Mouse (Mus musculus) adrenal gland, postnatal 10 days (tissue): Measurements from ENCODE around the gene Pi16. TPM values are rescaled to one million over a fixed set of nuclear protein-coding genes. Genes with fewer than 3 reads are reported as not detected.
"Not testable (repeated sequence)": the region's sequence is repeated elsewhere in the genome, so short reads cannot be mapped to it uniquely, and the experiment has no call there.

Experiments used
- DNase-seq: peaks from one replicate; pipeline ENCODE4 v3.0.0; 2021; ENCODE audit warnings: mixed read lengths
- long read RNA-seq, 2 experiments: library from polyadenylated mRNA; stranded (forward); transcript quantifications; one replicate each; pipeline ENCODE4 v2.0.0; 2021
- total RNA-seq, 2 experiments: library from RNA; stranded (reverse); gene quantifications; 2 replicates each; pipeline ENCODE4 v1.2.3; 2021

Pi16 gene
- total RNA-seq, result 10 to 100 TPM; 24.5 to 26.1 TPM
- long read RNA-seq, experiment 1, transcript Pi16-202 (7 exons, 3,994 nt), result major isoform, 5 of 11 reads
- long read RNA-seq, experiment 1, partial matches to known transcripts, result 4 of 11 reads
- long read RNA-seq, experiment 1, other reads (novel, unspliced or antisense), result 2 of 11 reads
- long read RNA-seq, experiment 2, partial matches to known transcripts, result 1 of 11 reads
- long read RNA-seq, experiment 2, other reads (novel, unspliced or antisense), result 4 of 11 reads

- not testable (repeated sequence) for DNase-seq
These were observed at the start of gene Pi16 for GRCm38 (mm10) chr17:29317380-29317779. Gene Pi16 (plus strand): TSS chr17:29317680.

- no peak for DNase-seq
These were observed 49.4 kb upstream of the Pi16 start for GRCm38 (mm10) chr17:29267931-29268681.

DNA sequence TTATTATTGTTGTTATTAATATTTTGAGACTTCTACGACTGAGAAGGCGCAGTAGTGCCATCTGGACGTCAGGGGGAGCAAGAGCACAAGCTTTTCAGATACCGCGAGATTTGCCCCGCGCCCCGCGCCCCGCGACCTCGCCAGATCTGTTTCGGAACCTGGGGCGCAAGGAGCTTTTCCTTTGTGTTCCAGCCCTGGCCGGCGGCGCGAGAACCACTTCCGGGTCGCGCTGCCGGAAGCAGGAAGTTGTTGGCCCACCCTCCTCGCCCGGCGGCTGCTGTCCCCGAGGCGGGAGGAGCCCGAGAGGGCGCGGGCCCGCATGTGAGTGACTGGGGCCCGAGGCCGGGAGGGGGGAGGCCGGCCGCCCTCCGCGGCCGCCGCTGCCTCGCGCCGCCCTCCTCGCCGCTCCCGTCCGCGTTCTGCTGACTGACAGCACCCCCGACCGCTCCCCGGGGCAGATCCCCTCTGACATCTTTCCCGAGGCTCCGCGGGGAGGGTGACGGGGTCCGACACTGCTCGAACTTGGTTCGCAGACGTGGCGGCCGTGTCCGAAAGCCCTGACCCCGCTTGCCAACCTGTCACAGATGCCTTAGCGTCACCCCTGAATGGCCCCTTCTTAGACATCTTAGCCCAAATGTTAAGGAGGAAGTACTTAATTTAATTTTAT lies 48.7 kb upstream of the Pi16 start, which contains the start of gene BC004004:
TSS of gene BC004004 (plus strand) at position 107 of the 667 bp plus-strand sequence.
- DNase-seq, result peak; percentile 97

GRCm38 (mm10) chr17:29269349-29269706 lies 48.2 kb upstream of the Pi16 start:
- no peak for DNase-seq

- DNase-seq, result no peak
These were observed 47.3 kb upstream of the Pi16 start for GRCm38 (mm10) chr17:29270148-29270698.

GRCm38 (mm10) chr17:29273156-29273555 lies 44.3 kb upstream of the Pi16 start:
- no peak for DNase-seq

DNA sequence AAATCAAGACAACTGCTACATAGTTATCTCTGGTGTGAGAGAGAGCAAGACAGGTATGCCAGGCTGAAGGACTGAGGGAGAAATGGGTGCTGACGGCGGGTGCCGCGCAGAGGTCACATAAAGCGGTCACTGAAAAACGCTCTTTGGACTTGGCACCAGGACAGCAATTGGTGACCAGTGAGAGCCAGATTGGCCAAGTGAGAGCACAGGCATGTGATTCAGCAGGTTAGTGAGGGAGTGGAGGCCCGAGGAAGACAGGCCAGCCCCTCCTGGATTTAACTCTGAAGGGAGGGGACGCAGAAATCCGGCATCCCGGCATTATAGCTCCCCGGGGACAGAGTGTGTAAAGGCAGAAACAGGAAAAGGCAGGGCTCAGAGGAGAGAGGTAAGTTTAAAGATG lies 43.6 kb upstream of the Pi16 start:
- peak; percentile 59 for DNase-seq

DNA sequence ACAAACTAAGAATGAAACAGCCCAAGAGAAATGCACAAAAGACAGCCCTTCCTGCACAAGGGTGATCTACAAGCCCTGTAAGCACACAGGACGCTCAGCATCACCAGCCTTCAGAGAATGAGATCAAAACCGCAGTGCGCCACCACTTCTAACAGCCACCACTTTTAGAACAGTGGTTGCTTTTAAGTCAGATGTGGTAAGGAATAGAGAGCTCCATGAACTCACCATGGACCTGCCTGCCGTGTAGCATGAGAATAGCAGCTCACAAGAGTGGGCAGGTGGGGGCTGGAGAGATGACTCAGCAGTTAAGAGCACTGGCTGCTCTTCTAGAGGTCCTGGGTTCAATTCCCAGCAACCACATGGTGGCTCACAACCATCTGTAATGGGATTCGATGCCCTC lies 37.1 kb upstream of the Pi16 start:
- DNase-seq, result no peak

- DNase-seq, result no peak
These were observed 35.9 kb upstream of the Pi16 start for GRCm38 (mm10) chr17:29281541-29281940.

- no peak for DNase-seq
These were observed 35.1 kb upstream of the Pi16 start for GRCm38 (mm10) chr17:29282216-29282952.

GRCm38 (mm10) chr17:29291793-29292192 lies 25.7 kb upstream of the Pi16 start:
- no peak for DNase-seq

- no peak for DNase-seq
These were observed 24.5 kb upstream of the Pi16 start for GRCm38 (mm10) chr17:29292996-29293395.

DNA sequence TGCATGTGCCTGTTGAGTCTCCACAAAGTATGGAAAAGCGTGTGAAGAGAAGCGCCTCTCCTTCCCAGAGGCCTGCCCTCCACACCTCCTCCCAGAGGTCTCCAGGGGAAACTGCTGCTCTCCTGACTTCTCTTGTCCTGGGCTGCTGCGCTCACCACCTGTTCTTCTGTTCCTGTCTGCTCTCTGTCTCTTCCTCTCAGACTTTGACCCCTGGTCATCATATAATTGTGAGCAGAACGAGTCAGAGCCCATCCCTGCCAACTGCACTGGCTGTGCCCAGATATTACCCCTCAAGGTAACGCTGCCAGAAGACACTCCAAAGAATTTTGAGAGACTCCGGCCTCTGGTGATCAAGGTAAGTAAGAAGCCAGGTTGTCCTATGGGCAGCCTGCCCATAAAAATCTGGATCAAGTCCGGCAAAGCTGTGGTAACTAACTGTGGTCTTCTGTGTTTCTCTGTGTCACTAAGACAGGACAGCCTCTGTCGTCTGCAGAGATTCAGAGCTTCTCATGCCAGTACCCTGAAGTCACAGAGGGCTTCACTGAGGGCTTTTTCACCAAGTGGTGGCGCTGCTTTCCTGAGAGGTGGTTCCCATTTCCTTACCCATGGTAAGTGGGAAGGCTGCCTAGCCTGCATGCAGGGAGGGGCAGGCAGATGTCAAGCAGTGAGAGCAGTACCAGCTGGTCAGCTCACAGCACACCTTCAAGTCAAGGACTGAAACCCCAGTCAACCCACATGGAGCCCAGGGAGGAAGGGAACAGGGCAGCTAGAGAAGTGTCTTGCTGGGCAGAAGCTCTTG lies 23.5 kb upstream of the Pi16 start:
- DNase-seq, result no peak

DNA sequence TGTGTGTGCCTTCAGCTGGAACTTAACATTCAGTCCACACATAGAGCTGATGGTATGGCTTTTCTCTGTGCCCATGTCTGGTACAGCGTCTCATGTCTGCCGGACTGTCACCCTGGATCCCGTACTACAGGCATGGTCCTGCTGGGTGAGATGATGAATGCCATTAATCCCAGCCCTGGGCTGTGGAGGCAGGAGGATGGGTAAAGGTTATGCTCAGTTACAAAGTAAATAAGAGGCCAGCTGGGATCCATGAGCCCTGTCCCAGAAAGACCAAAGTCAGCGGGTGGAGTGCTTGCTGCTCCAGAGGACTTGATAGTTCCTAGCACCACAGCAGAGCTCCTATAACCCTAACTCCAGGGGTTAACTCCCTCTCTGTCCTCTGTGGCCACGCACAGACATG lies 21.6 kb upstream of the Pi16 start:
- no peak for DNase-seq

- DNase-seq, result no peak
These were observed 20.2 kb upstream of the Pi16 start for GRCm38 (mm10) chr17:29297321-29297720.

DNA sequence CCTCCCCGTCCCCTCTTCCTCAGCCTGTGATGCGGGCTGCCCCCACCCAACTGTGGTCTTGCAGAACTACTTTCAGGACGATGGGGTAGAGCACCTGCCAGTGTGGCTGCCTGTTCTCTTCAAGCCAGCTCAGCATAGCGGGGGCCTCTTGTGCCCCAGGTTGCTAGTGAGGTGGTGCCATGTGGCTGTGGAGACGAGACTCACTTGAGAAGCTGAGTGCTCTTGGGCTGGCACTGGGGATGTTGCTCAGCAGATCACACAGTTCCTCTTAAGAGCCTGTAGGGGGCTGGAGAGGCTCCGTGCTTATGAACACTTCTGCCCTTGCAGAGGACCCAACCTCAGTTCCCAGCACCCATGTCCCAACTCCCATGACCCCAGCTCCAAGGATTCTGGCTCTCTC lies 19.7 kb upstream of the Pi16 start:
- DNase-seq, result no peak

- DNase-seq, result no peak
These were observed 18.2 kb upstream of the Pi16 start for GRCm38 (mm10) chr17:29299282-29299681.

GRCm38 (mm10) chr17:29300926-29301325 lies 16.6 kb upstream of the Pi16 start:
- no peak for DNase-seq

DNA sequence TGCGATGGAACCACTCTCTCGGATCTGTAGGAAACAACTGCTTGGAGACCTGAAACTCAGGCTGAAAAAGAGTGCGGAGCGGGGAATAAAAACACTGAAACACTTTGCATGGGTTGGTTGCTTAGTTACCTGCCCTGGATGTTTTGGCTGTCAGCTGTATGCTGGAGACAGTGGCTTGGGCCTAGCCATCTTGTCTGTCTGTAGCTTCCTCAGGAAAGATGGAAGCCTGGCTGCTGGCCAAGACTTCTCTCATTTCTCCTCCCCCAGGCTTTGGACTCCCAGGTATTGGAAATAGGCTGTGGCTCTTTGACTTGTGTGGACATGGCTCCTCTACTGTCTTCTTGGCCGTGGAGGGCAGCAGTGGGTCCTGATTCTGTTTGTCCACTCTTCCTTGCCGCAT lies 16.1 kb upstream of the Pi16 start:
- no peak for DNase-seq

- DNase-seq, result no peak
These were observed 15.3 kb upstream of the Pi16 start for GRCm38 (mm10) chr17:29302149-29302548.

DNA sequence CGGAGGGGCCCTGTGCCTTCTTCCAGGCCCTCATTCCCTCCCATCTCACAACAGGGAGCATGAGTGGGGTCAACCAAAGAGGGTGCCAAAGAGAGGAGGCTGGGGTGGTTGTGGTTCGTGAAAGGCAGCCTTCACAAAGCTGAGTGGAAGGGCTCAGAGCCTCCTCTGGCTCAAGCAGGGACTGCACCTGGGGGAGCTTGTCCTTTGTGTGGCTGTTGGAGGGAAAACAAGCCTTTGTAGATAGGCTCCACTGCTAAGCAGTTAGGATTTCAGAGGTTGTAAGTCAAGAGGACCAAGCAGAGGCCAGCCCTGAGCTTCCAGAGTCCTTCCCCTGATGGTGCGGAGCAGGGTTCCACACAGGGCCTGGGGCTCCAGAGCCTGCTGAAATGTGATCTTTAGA lies 14.4 kb upstream of the Pi16 start:
- no peak for DNase-seq

- DNase-seq, result no peak
These were observed 13.6 kb upstream of the Pi16 start for GRCm38 (mm10) chr17:29303856-29304255.
